Mouse (Mus musculus) Patski (cell line): ENCODE results near the gene Psg16. TPM values are rescaled to one million over a fixed set of nuclear protein-coding genes. Genes with fewer than 3 reads are reported as not detected.
A peak's percentile ranks its signal among the peaks of the same experiment; 100 is the strongest.

Experiments
- ATAC-seq: fragments of 100-300 bp; one replicate; pipeline ENCODE4 v1.8.0; 2021
- CTCF ChIA-PET: fragments of 350-600 bp; sonication (Branson Sonifier 250); formaldehyde crosslinking; loops from one replicate; lab custom pipeline; 2022; ENCODE audit warnings: inconsistent platforms; lab: Charles Lee
- POLR2A ChIA-PET: fragments of 350-600 bp; sonication (Branson Sonifier 250); formaldehyde crosslinking; loops from one replicate; lab custom pipeline; 2022; ENCODE audit warnings: antibody characterized with exemption, inconsistent platforms; lab: Charles Lee
- DNase-seq: peaks from one replicate; pipeline ENCODE4 v3.0.0-alpha.2; 2011; ENCODE audit warnings: low read depth, low spot score
- H3K27me3 ChIP-seq: fragments of 371-371 bp; one replicate; pipeline ENCODE4 v1.5.1; 2021
- CTCF ChIP-seq: fragments of 100-300 bp; IDR thresholded peaks from one replicate; pipeline ENCODE4 v1.5.1; 2021
- in situ Hi-C: fragments of 300-500 bp; cut with MboI; formaldehyde crosslinking; loops from 3 replicates; pipeline ENCODE4 v1.11.1; 2018; ENCODE audit warnings: low pct_unique_long_range_greater_than_20kb, mixed read lengths
- polyA plus RNA-seq: library from polyadenylated mRNA; unstranded; gene quantifications from one replicate; pipeline ENCODE4 v1.2.3, GENCODE M21; 2021

Gene Psg16
- polyA plus RNA-seq: 0.32 TPM

DNA sequence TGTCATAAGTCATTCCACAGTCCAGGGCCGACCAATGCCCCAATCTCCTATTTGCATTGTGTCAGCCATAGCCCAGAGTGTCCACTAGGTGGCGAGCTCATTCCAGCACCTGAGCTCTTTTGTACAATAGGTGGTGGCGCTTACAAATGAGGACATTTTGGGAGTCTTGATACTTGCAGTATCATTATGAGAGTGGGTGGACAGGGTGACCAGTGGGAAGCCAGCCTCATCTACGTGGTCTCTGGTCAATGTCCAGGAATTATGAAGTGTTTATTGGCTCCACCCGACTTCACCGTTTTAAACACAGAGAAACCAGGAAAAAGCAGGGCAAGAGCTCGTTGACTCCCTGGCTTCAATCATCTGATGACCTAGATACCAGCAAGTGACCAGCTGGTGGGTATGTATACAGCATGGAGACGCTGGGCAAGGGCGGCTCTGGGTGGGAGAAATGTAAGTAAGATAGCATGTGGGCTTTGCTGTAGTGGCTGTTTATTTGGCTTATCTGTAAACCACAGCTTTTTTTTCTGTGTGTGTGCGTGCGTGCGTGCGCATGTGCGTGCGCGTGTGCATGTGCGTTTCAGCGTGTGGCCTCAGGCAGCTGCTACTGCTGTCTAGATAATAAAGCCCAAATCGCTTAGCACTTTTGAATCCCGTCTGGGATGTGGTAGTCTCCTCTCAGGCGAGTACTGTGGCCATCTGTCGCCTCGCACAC lies at the start of gene Psg16:
Gene Psg16, plus strand, starts transcription at position 137 of the 712 bp plus-strand sequence.
- POLR2A ChIA-PET: no interaction called here
- in situ Hi-C loops: no loop called here
- ATAC-seq: peak; percentile 73
- CTCF ChIA-PET: interaction anchor here (0.9 to 2.1 kb wide), 13 partner anchors 8 to 1799 kb away, joined by 3 to 17 read pairs (median 3); partner anchors contain the start of gene Hif3a
- H3K27me3 ChIP-seq: peaks cover 8% of the 10 kb centered on the region
- DNase-seq: no peak
- peak; percentile 95 for TF ChIP-seq CTCF

DNA sequence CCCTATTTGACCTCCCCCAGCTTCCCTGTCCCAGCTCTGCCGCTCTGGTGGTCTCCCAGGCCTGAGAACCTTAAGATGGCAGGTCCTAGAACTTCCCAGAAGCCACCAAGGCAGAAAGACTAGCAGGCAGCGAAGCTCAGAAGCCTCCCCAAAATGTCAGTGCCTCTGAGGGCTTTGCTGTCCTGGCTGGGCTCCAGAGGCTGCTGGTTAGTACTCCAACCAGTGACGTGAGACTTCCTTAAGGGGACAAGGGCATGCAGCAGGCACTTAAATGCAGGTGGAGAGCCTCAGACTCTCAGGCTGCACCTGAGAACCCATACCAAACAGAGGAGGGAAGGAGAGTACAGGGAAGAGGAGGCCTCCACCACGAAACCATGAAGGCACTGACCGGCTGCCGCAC lies 49.7 kb upstream of the Psg16 start:
- in situ Hi-C loops: no loop called here
- POLR2A ChIA-PET: interaction anchor here (1.3 kb wide), 1 partner anchor 23 kb away, joined by 3 read pairs; no protein-coding TSS in a partner anchor
- no peak for TF ChIP-seq CTCF
- CTCF ChIA-PET: interaction anchor here (0.7 to 3.7 kb wide), 4 partner anchors 17 to 36 kb away, joined by 3 to 26 read pairs (median 5); no protein-coding TSS in a partner anchor
- DNase-seq: no peak
- no peaks in the 10 kb centered on the region for H3K27me3 ChIP-seq
- no peak for ATAC-seq

DNA sequence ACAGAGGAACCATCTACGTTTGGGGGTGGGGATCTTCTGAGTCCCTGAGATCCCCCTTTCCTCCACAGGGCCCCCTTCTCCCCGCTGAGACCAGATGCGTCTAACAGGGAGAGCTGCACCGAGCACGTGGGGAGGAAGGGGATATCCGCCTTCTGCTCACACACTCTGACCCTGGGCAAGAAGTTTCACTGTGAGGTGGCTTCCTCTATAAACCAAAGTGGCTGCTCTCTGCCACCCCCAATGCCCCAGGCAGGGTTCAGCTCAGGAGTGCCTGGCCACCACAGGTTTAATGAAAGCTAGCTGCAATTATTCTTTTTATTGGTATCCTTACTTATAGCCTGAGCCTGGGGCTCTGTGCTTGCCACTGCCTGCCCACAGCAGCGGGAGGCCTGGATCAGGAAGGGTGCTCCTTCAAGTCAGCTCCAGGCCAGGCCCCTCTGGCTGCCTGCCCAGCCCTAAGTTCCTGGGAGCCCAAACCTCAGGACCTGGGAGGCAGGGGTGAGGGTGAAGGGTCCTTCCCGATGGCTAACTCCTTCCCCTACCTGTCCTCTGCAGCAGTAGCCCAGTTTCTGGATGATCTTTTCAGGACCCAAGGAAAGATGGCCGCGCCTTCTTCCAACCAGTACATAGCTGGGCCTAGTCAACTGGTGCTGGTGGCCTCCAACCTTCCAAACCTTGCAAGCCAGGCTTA lies 48.9 kb upstream of the Psg16 start:
- DNase-seq: peak; percentile 20
- ATAC-seq: no peak
- CTCF ChIA-PET: interaction anchor here (1.2 to 3.7 kb wide), 3 partner anchors 17 to 35 kb away, joined by 4 to 26 read pairs (median 5); no protein-coding TSS in a partner anchor
- no peaks in the 10 kb centered on the region for H3K27me3 ChIP-seq
- in situ Hi-C loops: no loop called here
- POLR2A ChIA-PET: interaction anchor here (1.3 kb wide), 1 partner anchor 24 kb away, joined by 3 read pairs; no protein-coding TSS in a partner anchor
- no peak for TF ChIP-seq CTCF

GRCm38 (mm10) chr7:17025505-17025894 lies 48.3 kb upstream of the Psg16 start:
- no peak for TF ChIP-seq CTCF
- no peaks in the 10 kb centered on the region for H3K27me3 ChIP-seq
- ChIA-PET POLR2A (interaction anchor here (1.4 kb wide), 1 partner anchor 9 kb away, joined by 4 read pairs; no protein-coding TSS in a partner anchor), CTCF (interaction anchor here (1.0 to 3.7 kb wide), 5 partner anchors 18 to 52 kb away, joined by 3 to 26 read pairs (median 4); no protein-coding TSS in a partner anchor)
- ATAC-seq: no peak
- no peak for DNase-seq
- in situ Hi-C loops: no loop called here

GRCm38 (mm10) chr7:17025896-17026622 lies 47.8 kb upstream of the Psg16 start:
- no peaks in the 10 kb centered on the region for H3K27me3 ChIP-seq
- ChIA-PET CTCF (interaction anchor here (1.0 to 3.7 kb wide), 5 partner anchors 18 to 52 kb away, joined by 3 to 26 read pairs (median 4); no protein-coding TSS in a partner anchor), POLR2A (interaction anchor here (1.0 to 1.4 kb wide), 2 partner anchors 10 to 25 kb away, joined by 3 to 4 read pairs; no protein-coding TSS in a partner anchor)
- TF ChIP-seq CTCF: no peak
- DNase-seq (no peak), ATAC-seq (no peak)
- in situ Hi-C loops: no loop called here

DNA sequence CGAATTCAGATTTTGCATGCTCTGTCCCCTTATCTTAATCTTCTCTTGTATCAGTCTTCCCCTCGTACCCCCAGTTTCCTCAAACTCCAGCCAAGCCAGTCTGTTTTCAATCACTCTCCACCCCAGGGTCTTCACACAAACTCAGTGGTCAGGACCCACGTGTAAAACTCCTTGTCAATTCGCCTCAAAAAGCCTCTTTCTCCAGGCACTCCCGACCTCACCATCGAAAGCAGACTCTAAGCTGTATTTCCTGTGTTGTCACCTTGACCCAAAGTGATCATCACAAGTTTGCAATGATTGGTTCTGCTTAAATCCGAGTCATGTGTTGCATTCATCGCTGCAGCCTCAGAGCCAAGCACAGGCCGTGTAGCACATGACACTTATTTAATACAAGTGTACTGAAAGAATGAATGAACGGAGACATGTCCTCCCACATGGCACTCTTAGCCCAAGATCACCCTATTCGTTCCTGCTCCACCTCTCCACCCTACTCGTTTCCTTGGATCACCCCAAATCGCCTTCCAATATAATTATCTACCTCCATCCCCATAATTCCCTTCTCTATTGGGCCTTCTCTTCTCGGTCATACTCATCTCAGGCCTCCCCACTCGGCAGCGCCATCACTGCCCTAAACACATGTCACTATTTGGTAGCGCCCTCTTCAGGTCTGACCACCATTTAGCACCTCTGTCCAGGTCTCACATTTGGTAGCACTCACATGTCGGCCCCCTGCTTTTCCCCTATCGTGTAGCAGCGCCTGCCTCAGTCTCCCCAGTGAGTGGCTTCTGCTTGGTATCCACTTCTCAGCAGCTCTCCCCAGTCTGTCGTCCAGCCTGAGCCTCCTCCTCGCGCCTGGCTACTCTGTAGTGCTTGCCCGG lies 46.9 kb upstream of the Psg16 start:
- no peak for TF ChIP-seq CTCF
- peak; percentile 53 for DNase-seq
- in situ Hi-C loops: no loop called here
- no peaks in the 10 kb centered on the region for H3K27me3 ChIP-seq
- CTCF ChIA-PET: interaction anchor here (0.9 to 3.7 kb wide), 4 partner anchors 10 to 78 kb away, joined by 3 to 26 read pairs (median 4); no protein-coding TSS in a partner anchor
- ATAC-seq: peak; percentile 86
- POLR2A ChIA-PET: interaction anchor here (1.0 to 1.4 kb wide), 2 partner anchors 11 to 26 kb away, joined by 3 to 4 read pairs; no protein-coding TSS in a partner anchor

- no peak for TF ChIP-seq CTCF
- CTCF ChIA-PET: interaction anchor here (0.9 to 1.7 kb wide), 4 partner anchors 11 to 94 kb away, joined by 3 to 5 read pairs (median 4); no protein-coding TSS in a partner anchor
Observed at GRCm38 (mm10) chr7:17027588-17028343, 46.1 kb upstream of the Psg16 start, which contains the start of gene Ppp5c. Ppp5c (minus strand) TSS chr7:17027924.

DNA sequence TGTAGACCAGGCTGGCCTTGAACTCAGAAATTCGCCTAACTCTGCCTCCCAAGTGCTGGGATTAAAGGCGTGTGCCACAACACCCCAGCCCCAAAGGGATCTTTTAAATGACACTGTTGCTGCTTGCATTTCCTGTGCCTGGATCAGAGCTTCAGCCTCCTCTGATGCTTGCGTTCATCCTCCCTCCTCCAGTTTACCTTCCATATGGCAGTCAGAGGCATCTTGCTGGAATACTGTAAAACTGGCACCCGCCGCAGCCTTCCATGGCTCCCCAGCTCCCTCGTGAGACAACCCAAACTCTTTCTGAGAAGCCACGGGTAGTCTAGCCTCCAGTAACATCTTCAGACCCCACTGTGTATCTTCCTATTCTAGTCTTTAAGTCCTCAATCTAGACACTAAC lies 44.9 kb upstream of the Psg16 start:
- TF ChIP-seq CTCF: no peak
- ChIA-PET POLR2A (no interaction called here), CTCF (interaction anchor here (0.9 to 1.3 kb wide), 4 partner anchors 22 to 96 kb away, joined by 3 to 4 read pairs (median 4); no protein-coding TSS in a partner anchor)
- no peak for ATAC-seq
- in situ Hi-C loops: no loop called here
- DNase-seq: no peak
- no peaks in the 10 kb centered on the region for H3K27me3 ChIP-seq

More at GRCm38 (mm10) chr7:17027588-17028343, 46.1 kb upstream of the Psg16 start, which contains the start of gene Ppp5c:
- in situ Hi-C loops: no loop called here
- ATAC-seq (peak; percentile 66), DNase-seq (peak; percentile 37)
- POLR2A ChIA-PET: no interaction called here
- no peaks in the 10 kb centered on the region for H3K27me3 ChIP-seq
